Mouse (Mus musculus) CD8-positive naive resting alpha-beta T cell, adult 57 days (primary cell): Measurements from ENCODE around the gene Gm8113. TPM values are rescaled to one million over a fixed set of nuclear protein-coding genes. Genes with fewer than 3 reads are reported as not detected.

Source experiments
- total RNA-seq: library from RNA; stranded (reverse); gene quantifications from one replicate; pipeline ENCODE4 v1.2.4, GENCODE M21; 2023

Gene Gm8113
- total RNA-seq, result not detected

GRCm38 (mm10) chr14:43924688-43925403 is at the start of gene Gm8113:
Gene Gm8113 (plus strand): TSS chr14:43925390.

DNA sequence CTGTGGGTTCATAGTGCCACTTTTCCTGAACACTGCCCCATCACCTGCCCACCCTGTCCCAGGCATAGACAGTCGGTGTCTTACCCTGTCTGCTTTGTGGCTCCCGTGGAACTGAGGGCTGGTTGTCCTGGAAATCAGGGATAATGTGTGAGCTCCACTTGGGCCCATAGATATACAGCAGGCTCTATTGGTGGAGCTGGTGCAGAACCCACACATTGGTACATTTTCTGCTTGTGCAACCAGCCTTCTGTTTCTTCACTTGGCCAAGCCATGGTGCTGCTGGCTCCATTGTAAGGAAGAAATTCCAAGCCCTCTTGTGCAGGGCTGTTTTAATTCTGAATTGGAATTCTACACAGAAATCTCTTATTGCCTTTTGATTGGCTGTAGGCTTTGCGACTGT is 49.8 kb upstream of the Gm8113 start, which contains the start of gene Ear1:
Ear1 (minus strand) TSS at position 101 of the 400 bp plus-strand sequence.

GRCm38 (mm10) chr14:43923459-43923858 is 1.7 kb upstream of the Gm8113 start, which contains the start of gene Ear10:
Gene Ear10 (minus strand): TSS chr14:43923559.

GRCm38 (mm10) chr14:43956769-43957168 is 31.6 kb downstream of the Gm8113 start, which contains the start of gene Ang5:
Gene Ang5 (plus strand): TSS chr14:43957069.

Other genes with a start within 250 kb of the Gm8113 start
- gene Gm8165, start 248.2 kb upstream of the Gm8113 start, total RNA-seq, result not detected
- 1.4 TPM for gene Gm7324, start 227.6 kb upstream of the Gm8113 start, total RNA-seq
- not detected for gene Gm16506, start 197.9 kb upstream of the Gm8113 start, total RNA-seq
- not detected for gene Gm6526, start 177.5 kb upstream of the Gm8113 start, total RNA-seq
- not detected for gene Gm8180, start 140.6 kb upstream of the Gm8113 start, total RNA-seq
- not detected for gene Ear1, start 49.9 kb upstream of the Gm8113 start, total RNA-seq
- gene Ear10, start 1.8 kb upstream of the Gm8113 start, total RNA-seq, result not detected
- not detected for gene Ang5, start 31.7 kb downstream of the Gm8113 start, total RNA-seq
- not detected for gene Ang6, start 76.9 kb downstream of the Gm8113 start, total RNA-seq
- gene Ear2, start 177.3 kb downstream of the Gm8113 start, total RNA-seq, result 1.3 TPM
- not detected for gene Gm3327, start 198.5 kb downstream of the Gm8113 start, total RNA-seq